Mouse (Mus musculus) lung, postnatal 0 days (tissue): ENCODE data around the gene Olfr1311. TPM values are rescaled to one million over a fixed set of nuclear protein-coding genes. Genes with fewer than 3 reads are reported as not detected.
"Not testable (repeated sequence)": the region's sequence is repeated elsewhere in the genome, so short reads cannot be mapped to it uniquely, and the experiment has no call there.

Source experiments
- ATAC-seq: fragments of 200-750 bp; cut with Nextera tagmentation; 2 replicates; pipeline ENCODE4 v1.8.0; 2017; ENCODE audit warnings: moderate library complexity
- DNase-seq: peaks from one replicate; pipeline ENCODE4 v3.0.0-alpha.2; 2016; ENCODE audit warnings: low spot score
- H3K27ac ChIP-seq: fragments of 300-500 bp; sonication (generic); 2 replicates; pipeline ENCODE4 v1.5.1; 2014; ENCODE audit warnings: antibody characterized with exemption, mild to moderate bottlenecking, low read length, mixed read lengths
- H3K27me3 ChIP-seq: fragments of 300-500 bp; sonication (generic); replicated peaks from 2 replicates; pipeline ENCODE4 v1.6.1; 2014; ENCODE audit warnings: low read length, mixed read lengths; ENCODE audit not compliant: insufficient read depth
- H3K36me3 ChIP-seq: fragments of 300-500 bp; sonication (generic); 2 replicates; pipeline ENCODE4 v1.6.1; 2014; ENCODE audit warnings: low read length, mixed read lengths; ENCODE audit not compliant: insufficient read depth
- H3K4me1 ChIP-seq: fragments of 300-500 bp; sonication (generic); 2 replicates; pipeline ENCODE4 v1.6.1; 2014; ENCODE audit warnings: antibody characterized with exemption, low read depth, low read length, mixed read lengths; ENCODE audit not compliant: insufficient read depth
- H3K4me2 ChIP-seq: fragments of 300-500 bp; sonication (generic); replicated peaks from 2 replicates; pipeline ENCODE4 v1.6.1; 2014; ENCODE audit warnings: low read depth, mild to moderate bottlenecking, low read length, moderate library complexity, mixed read lengths
- H3K4me3 ChIP-seq: fragments of 300-500 bp; sonication (generic); 2 replicates; pipeline ENCODE4 v1.5.1; 2014; ENCODE audit warnings: low read depth, low read length
- H3K9ac ChIP-seq: fragments of 300-500 bp; sonication (generic); replicated peaks from 2 replicates; pipeline ENCODE4 v1.6.1; 2014; ENCODE audit warnings: low read depth, mild to moderate bottlenecking
- H3K9me3 ChIP-seq: fragments of 300-500 bp; sonication (generic); 2 replicates; pipeline ENCODE4 v1.6.1; 2016; ENCODE audit warnings: low read length, mixed read lengths
- CTCF ChIP-seq: IDR thresholded peaks from 2 replicates; pipeline ENCODE4 v1.5.1; 2016; ENCODE audit warnings: antibody characterized with exemption, mild to moderate bottlenecking
- EP300 ChIP-seq: IDR thresholded peaks from 2 replicates; pipeline ENCODE4 v1.6.1; 2016; ENCODE audit warnings: antibody characterized with exemption, mild to moderate bottlenecking, control low read depth
- WGBS: fragments of 180-500 bp; shearing (Covaris S2); extraction: QIAGEN DNeasy Blood & Tissue Kit; methylation state at CpG from one replicate; pipeline ENCODE4 v1.1.7; 2014; 5-methylcytosine and 5-hydroxymethylcytosine counted together
- polyA plus RNA-seq: library from polyadenylated mRNA; unstranded; fragments of >200 nt; fragmentation: Nextera tagmentation; extraction: Ambion mirVana; gene quantifications from 2 replicates; pipeline ENCODE4 v1.2.1, GENCODE M21; 2015

The Olfr1311 gene
- not detected in 2 replicates for polyA plus RNA-seq

DNA sequence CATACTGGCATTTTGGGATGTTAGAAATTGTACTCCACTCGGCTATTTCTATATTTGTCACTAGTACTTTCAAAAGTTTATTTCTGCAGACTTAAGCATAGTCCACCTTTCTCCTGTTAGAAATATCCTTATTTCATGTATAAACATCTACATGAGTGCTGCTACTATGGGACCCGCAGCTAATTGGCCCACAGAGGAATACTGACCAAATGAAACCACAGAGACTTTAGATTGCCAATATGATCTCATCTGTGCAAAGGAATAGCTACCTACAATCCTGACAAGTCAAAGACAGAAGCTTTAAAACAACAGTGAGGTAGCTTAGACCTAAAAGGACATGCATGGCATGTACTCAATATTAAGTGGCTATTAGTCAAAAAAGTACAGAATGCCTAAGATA lies at the start of gene Olfr1311:
TSS of gene Olfr1311 (minus strand) at position 101 of the 400 bp plus-strand sequence.
- Histone ChIP-seq H3K4me2 (no peak within 1 kb of the TSS), H3K9ac (no peak within 1 kb of the TSS), H3K27ac (no peak within 1 kb of the TSS), H3K36me3 (no peaks in the 10 kb centered on the region), H3K4me3 (no peak within 1 kb of the TSS), H3K9me3 (no peaks in the 10 kb centered on the region), H3K4me1 (no peaks in the 10 kb centered on the region), H3K27me3 (no peaks in the 10 kb centered on the region)
- DNase-seq, result no peak
- ATAC-seq, result no peak
- 82% methylated on average over 2 of the region's 2 CpGs for WGBS
- TF ChIP-seq CTCF (no peak), EP300 (no peak)

GRCm38 (mm10) chr2:112050138-112050537 lies 25.9 kb upstream of the Olfr1311 start, which contains the start of gene Olfr1312:
TSS of gene Olfr1312 (minus strand) at chr2:112050238.
- no peaks in the 10 kb centered on the region for H3K4me1 ChIP-seq
- H3K27me3 ChIP-seq, result no peaks in the 10 kb centered on the region
- H3K27ac ChIP-seq, result no peak within 1 kb of the TSS
- WGBS, result 22% methylated on average over 1 of the region's 1 CpGs
- H3K9ac ChIP-seq, result no peak within 1 kb of the TSS
- no peak within 1 kb of the TSS for H3K4me3 ChIP-seq
- no peaks in the 10 kb centered on the region for H3K9me3 ChIP-seq
- no peaks in the 10 kb centered on the region for H3K36me3 ChIP-seq
- H3K4me2 ChIP-seq, result no peak within 1 kb of the TSS
- DNase-seq (no peak), ATAC-seq (no peak)
- TF ChIP-seq CTCF (no peak), EP300 (no peak)

GRCm38 (mm10) chr2:112026971-112027370 lies 2.8 kb upstream of the Olfr1311 start:
- H3K4me2 ChIP-seq, H3K4me1 ChIP-seq, H3K9me3 ChIP-seq, H3K9ac ChIP-seq, H3K4me3 ChIP-seq, ATAC-seq, H3K36me3 ChIP-seq, H3K27me3 ChIP-seq, DNase-seq, H3K27ac ChIP-seq: not testable (repeated sequence)
- 41% methylated on average over 6 of the region's 6 CpGs for WGBS

DNA sequence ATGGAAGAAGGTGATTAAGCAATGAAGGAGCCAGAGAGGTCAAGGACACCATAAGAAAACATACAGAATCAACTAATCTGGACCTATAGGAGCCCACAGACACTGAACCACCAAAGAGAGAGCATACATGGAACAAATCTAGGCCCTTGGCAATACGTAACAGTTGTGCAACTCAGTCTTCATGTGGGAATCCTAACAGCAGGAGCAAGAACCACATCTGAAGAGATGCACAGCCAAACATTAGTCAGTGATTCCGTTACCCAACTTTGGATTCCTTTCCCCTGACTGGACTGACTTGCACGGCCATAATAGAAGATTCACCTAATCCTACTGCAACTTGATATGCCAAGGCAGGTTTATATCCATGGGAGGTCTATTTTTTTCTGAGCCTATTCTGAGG lies 9.3 kb downstream of the Olfr1311 start:
- ATAC-seq (no peak), DNase-seq (no peak)
- Histone ChIP-seq H3K27me3 (no peaks in the 10 kb centered on the region), H3K4me3 (no peak overlapping the region), H3K9ac (no peak overlapping the region), H3K4me2 (no peak overlapping the region), H3K9me3 (no peaks in the 10 kb centered on the region), H3K4me1 (no peaks in the 10 kb centered on the region), H3K36me3 (no peaks in the 10 kb centered on the region), H3K27ac (no peak overlapping the region)
- TF ChIP-seq CTCF (no peak), EP300 (no peak)
- 72% methylated on average over 3 of the region's 3 CpGs for WGBS

DNA sequence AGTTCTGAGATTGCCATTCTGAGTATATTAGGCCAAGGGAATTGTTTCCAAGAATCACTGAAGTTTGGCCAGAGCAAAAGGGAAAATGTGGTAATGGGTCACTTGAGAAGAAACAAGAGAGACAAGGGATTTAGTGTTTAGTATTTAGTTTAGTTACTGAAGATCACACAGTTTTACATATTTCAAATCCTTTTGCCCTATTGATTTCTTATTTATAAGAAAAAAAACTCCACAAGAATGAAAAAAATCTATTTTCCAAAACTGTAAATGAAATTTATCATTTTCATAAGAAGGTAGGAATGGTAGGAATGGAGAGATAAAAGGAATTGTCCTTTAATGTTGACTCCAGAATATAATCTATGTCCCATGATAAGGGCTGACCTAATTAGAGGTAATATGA lies 11.6 kb downstream of the Olfr1311 start, which contains the start of gene Olfr1310:
TSS of gene Olfr1310 (minus strand) at position 101 of the 400 bp plus-strand sequence.
- Histone ChIP-seq H3K9me3 (no peaks in the 10 kb centered on the region), H3K9ac (no peak within 1 kb of the TSS), H3K4me1 (no peaks in the 10 kb centered on the region), H3K4me2 (no peak within 1 kb of the TSS), H3K27ac (no peak within 1 kb of the TSS), H3K36me3 (no peaks in the 10 kb centered on the region), H3K27me3 (no peaks in the 10 kb centered on the region), H3K4me3 (no peak within 1 kb of the TSS)
- TF ChIP-seq EP300 (no peak), CTCF (no peak)
- DNase-seq (no peak), ATAC-seq (no peak)

- Histone ChIP-seq H3K9me3 (no peaks in the 10 kb centered on the region), H3K9ac (no peak within 1 kb of the TSS), H3K4me1 (no peaks in the 10 kb centered on the region), H3K27ac (no peak within 1 kb of the TSS), H3K4me2 (no peak within 1 kb of the TSS), H3K27me3 (no peaks in the 10 kb centered on the region), H3K4me3 (no peak within 1 kb of the TSS), H3K36me3 (no peaks in the 10 kb centered on the region)
- ATAC-seq, result no peak
- no peak for TF ChIP-seq EP300
- no peak for TF ChIP-seq CTCF
- 39% methylated on average over 1 of the region's 1 CpGs for WGBS
- DNase-seq, result no peak
Measured at GRCm38 (mm10) chr2:111990181-111990580, 34.0 kb downstream of the Olfr1311 start, which contains the start of gene Olfr1309. TSS of gene Olfr1309 (minus strand) at chr2:111990281.

Other genes with a start within 250 kb of the Olfr1311 start
- gene Olfr1302, start 247.0 kb downstream of the Olfr1311 start, polyA plus RNA-seq, result not detected in 2 replicates
- gene Olfr1303, start 204.1 kb downstream of the Olfr1311 start, polyA plus RNA-seq, result not detected in 2 replicates
- not detected in 2 replicates for gene Olfr1305, start 147.3 kb downstream of the Olfr1311 start, polyA plus RNA-seq
- not detected in 2 replicates for gene Olfr1306, start 108.1 kb downstream of the Olfr1311 start, polyA plus RNA-seq
- not detected in 2 replicates for gene Olfr1307, start 75.0 kb downstream of the Olfr1311 start, polyA plus RNA-seq
- not detected in 2 replicates for gene Olfr1308, start 59.5 kb downstream of the Olfr1311 start, polyA plus RNA-seq
- gene Olfr1309, start 34.1 kb downstream of the Olfr1311 start, polyA plus RNA-seq, result not detected in 2 replicates
- not detected in 2 replicates for gene Olfr1310, start 11.7 kb downstream of the Olfr1311 start, polyA plus RNA-seq
- not detected in 2 replicates for gene Olfr1312, start 25.8 kb upstream of the Olfr1311 start, polyA plus RNA-seq
- gene Olfr1313, start 53.4 kb upstream of the Olfr1311 start, polyA plus RNA-seq, result not detected in 2 replicates
- not detected in 2 replicates for gene Olfr1314, start 72.4 kb upstream of the Olfr1311 start, polyA plus RNA-seq
- gene Olfr1315-ps1, start 91.0 kb upstream of the Olfr1311 start, polyA plus RNA-seq, result not detected in 2 replicates
- gene Olfr1316, start 110.6 kb upstream of the Olfr1311 start, polyA plus RNA-seq, result not detected in 2 replicates
- gene Olfr1317, start 115.9 kb upstream of the Olfr1311 start, polyA plus RNA-seq, result not detected in 2 replicates
- 0.05 TPM in 1 of 2 replicates, not detected in the other for gene Olfr1318, start 129.8 kb upstream of the Olfr1311 start, polyA plus RNA-seq
- 11.0 and 11.9 TPM in 2 replicates for gene Lpcat4, start 215.1 kb upstream of the Olfr1311 start, polyA plus RNA-seq
- 0.02 TPM in 1 of 2 replicates, not detected in the other for gene Nutm1, start 234.9 kb upstream of the Olfr1311 start, polyA plus RNA-seq
- gene Nop10, start 237.5 kb upstream of the Olfr1311 start, polyA plus RNA-seq, result 116 and 120 TPM in 2 replicates
- gene Slc12a6, start 241.4 kb upstream of the Olfr1311 start, polyA plus RNA-seq, result 9.0 and 9.7 TPM in 2 replicates
- not detected in 2 replicates for gene Gm21985, start 241.9 kb upstream of the Olfr1311 start, polyA plus RNA-seq